In the genomic region with DNA sequence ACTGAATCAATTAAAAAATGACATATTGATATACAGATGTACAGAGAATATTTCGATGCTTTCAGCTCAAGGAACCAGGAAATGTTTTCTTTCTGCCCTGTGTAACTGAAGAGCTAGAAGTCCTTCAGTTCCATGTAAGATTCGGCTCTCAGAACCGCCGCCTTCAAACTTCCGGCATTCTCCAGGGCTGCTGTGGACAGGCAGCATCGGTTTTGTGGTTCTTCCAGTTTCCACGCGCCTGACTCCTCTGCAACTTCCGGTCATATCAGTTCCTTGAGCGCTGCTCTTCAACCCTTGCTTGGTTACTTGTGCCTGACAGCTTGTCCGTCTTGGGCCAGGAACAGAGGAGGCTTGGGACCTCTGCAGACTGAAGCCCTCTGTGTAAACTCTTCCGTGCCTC, we compare ENCODE assay signal across 26 mouse cellular contexts. TPM values are rescaled to one million over a fixed set of nuclear protein-coding genes. Genes with fewer than 3 reads are reported as not detected.
DNase-seq lines count a peak whose midpoint lies in the region; ATAC-seq and TF ChIP-seq lines count a peak whose summit lies in the region.
"Had no signal": no experiment of that assay in that cellular context is flagged by ENCODE, and none has a peak within 500 bp of the region (broad histone marks: within the 10 kb centered on the region; RNA-seq: fewer than 3 reads in every experiment).

No protein-coding gene starts in this region.

- no peak for TF ChIP-seq POLR2A in kidney, adult 2 months (IDR thresholded peaks at IDR 0.05; ENCODE audit: low read depth, low read length)

- no peak overlapping the region for H3K4me2 ChIP-seq in midbrain, embryonic 11.5 days
- no peak overlapping the region for H3K4me2 ChIP-seq in midbrain, embryonic 15.5 days
- H3K4me2 ChIP-seq: forebrain, embryonic 13.5 days; heart, embryonic 13.5 days; hindbrain, embryonic 14.5 days; limb, embryonic 12.5 days; liver, embryonic 15.5 days; midbrain, embryonic 12.5 days; neural tube, embryonic 13.5 days had no signal

- DNase-seq in kidney, adult 2 months = peak; percentile 24
- DNase-seq in kidney, adult 8-10 months = no peak
- DNase-seq in midbrain, embryonic 11.5 days (ENCODE audit: low spot score, missing footprints) = peak; percentile 31
- DNase-seq in lung, postnatal 14 days = peak; percentile 16
- no peak for DNase-seq in thymus, postnatal 10 days (ENCODE audit: low spot score in 2 of 2)
- DNase-seq in right cerebral cortex, postnatal 36 days (ENCODE audit: low spot score in 2 of 2) = no peak
- DNase-seq: adrenal gland, postnatal 14 days; cerebellum, adult 11 months; cerebellum, adult 9-10 months; cerebellum, postnatal 36 days; gastrocnemius, postnatal 14 days; heart, adult 2 months; thymus, postnatal 14 days had no signal

- H3K4me1 ChIP-seq in kidney, adult 2 months (ENCODE audit: control insufficient read depth, insufficient read depth, low read length) = no peaks in the 10 kb centered on the region
- no peaks in the 10 kb centered on the region for H3K4me1 ChIP-seq in midbrain, embryonic 11.5 days (ENCODE audit: control insufficient read depth, insufficient read depth, low read length)
- H3K4me1 ChIP-seq in midbrain, embryonic 15.5 days = no peaks in the 10 kb centered on the region
- H3K4me1 ChIP-seq: forebrain, embryonic 13.5 days; heart, embryonic 13.5 days; limb, embryonic 12.5 days; liver, embryonic 15.5 days; midbrain, embryonic 12.5 days; neural tube, embryonic 13.5 days had no signal

- 72% methylated on average over 12 of the region's 12 CpGs for WGBS in kidney, adult 2 months
- WGBS in midbrain, embryonic 11.5 days = 88% methylated on average over 12 of the region's 12 CpGs
- WGBS in midbrain, embryonic 15.5 days = 86% methylated on average over 12 of the region's 12 CpGs

- no peaks in the 10 kb centered on the region for H3K27me3 ChIP-seq in kidney, adult 2 months (replicated peaks; ENCODE audit: control insufficient read depth, insufficient read depth, low read length)
- no peaks in the 10 kb centered on the region for H3K27me3 ChIP-seq in midbrain, embryonic 11.5 days (ENCODE audit: control insufficient read depth, insufficient read depth, low read length)
- no peaks in the 10 kb centered on the region for H3K27me3 ChIP-seq in midbrain, embryonic 15.5 days (replicated peaks)
- H3K27me3 ChIP-seq: forebrain, embryonic 13.5 days; heart, embryonic 13.5 days; limb, embryonic 12.5 days; liver, embryonic 15.5 days; midbrain, embryonic 12.5 days; neural tube, embryonic 13.5 days had no signal

- H3K9ac ChIP-seq in midbrain, embryonic 11.5 days (ENCODE audit: low read length) = no peak overlapping the region
- no peak overlapping the region for H3K9ac ChIP-seq in midbrain, embryonic 15.5 days
- H3K9ac ChIP-seq: forebrain, embryonic 13.5 days; heart, embryonic 13.5 days; hindbrain, embryonic 14.5 days; limb, embryonic 12.5 days; liver, embryonic 15.5 days; midbrain, embryonic 12.5 days; neural tube, embryonic 13.5 days had no signal

- ATAC-seq in midbrain, embryonic 11.5 days (ENCODE audit: low FRiP score) = no peak
- no peak for ATAC-seq in midbrain, embryonic 15.5 days (replicated peaks)
- ATAC-seq: forebrain, embryonic 13.5 days; intestine, postnatal 0 days had no signal

- no peak overlapping the region for H3K4me3 ChIP-seq in kidney, adult 2 months (ENCODE audit: insufficient read depth, low read depth, low read length)
- H3K4me3 ChIP-seq in midbrain, embryonic 11.5 days (ENCODE audit: low read depth, low read length) = no peak overlapping the region
- H3K4me3 ChIP-seq in midbrain, embryonic 15.5 days = no peak overlapping the region
- H3K4me3 ChIP-seq: forebrain, embryonic 13.5 days; heart, adult 2 months; heart, embryonic 13.5 days; layer of hippocampus, adult 2 months; left cerebral cortex, adult 2 months; limb, embryonic 12.5 days; liver, embryonic 15.5 days; midbrain, embryonic 12.5 days; neural tube, embryonic 13.5 days had no signal

- H3K9me3 ChIP-seq in midbrain, embryonic 11.5 days (ENCODE audit: control insufficient read depth, low read length) = no peaks in the 10 kb centered on the region
- H3K9me3 ChIP-seq in midbrain, embryonic 15.5 days = no peaks in the 10 kb centered on the region
- H3K9me3 ChIP-seq: forebrain, embryonic 13.5 days; G1E; heart, embryonic 13.5 days; limb, embryonic 12.5 days; liver, embryonic 15.5 days; midbrain, embryonic 12.5 days; neural tube, embryonic 13.5 days had no signal

- TF ChIP-seq CTCF in kidney, adult 2 months (conservative IDR thresholded peaks at IDR 0.05; ENCODE audit: insufficient read depth, insufficient read length, low read depth, low read length) = no peak

- no peak overlapping the region for H3K27ac ChIP-seq in kidney, adult 2 months (ENCODE audit: insufficient read depth, low read depth, low read length)
- no peak overlapping the region for H3K27ac ChIP-seq in midbrain, embryonic 11.5 days (ENCODE audit: low read depth, low read length)
- no peak overlapping the region for H3K27ac ChIP-seq in midbrain, embryonic 15.5 days
- H3K27ac ChIP-seq: forebrain, embryonic 13.5 days; heart, adult 2 months; heart, embryonic 13.5 days; hindbrain, embryonic 14.5 days; kidney, postnatal 0 days; layer of hippocampus, adult 2 months; left cerebral cortex, adult 2 months; limb, embryonic 12.5 days; liver, embryonic 15.5 days; midbrain, embryonic 12.5 days; neural tube, embryonic 13.5 days had no signal

- no peaks in the 10 kb centered on the region for H3K36me3 ChIP-seq in kidney, adult 2 months (ENCODE audit: control insufficient read depth, insufficient read depth, low read length)
- no peaks in the 10 kb centered on the region for H3K36me3 ChIP-seq in midbrain, embryonic 11.5 days (ENCODE audit: control insufficient read depth, insufficient read depth, low read length)
- H3K36me3 ChIP-seq in midbrain, embryonic 15.5 days (replicated peaks) = no peaks in the 10 kb centered on the region
- H3K36me3 ChIP-seq: G1E; heart, embryonic 13.5 days; limb, embryonic 12.5 days; liver, embryonic 15.5 days; midbrain, embryonic 12.5 days; neural tube, embryonic 13.5 days had no signal

RNA-seq across cellular contexts. Expression of a gene that starts 53.0 kb away (rescaled TPM):
- 1.5 and 1.6 TPM in 2 replicates for polyA plus RNA-seq in kidney, adult 2 months (2012; rRNA removed)
- polyA plus RNA-seq in midbrain, embryonic 11.5 days (2014; fragmentation: Nextera tagmentation; extraction: Ambion mirVana) = 49.6 and 50.9 TPM in 2 replicates
- 31.1 and 33.6 TPM in 2 replicates for polyA plus RNA-seq in midbrain, embryonic 15.5 days (2015; fragmentation: Nextera tagmentation; extraction: Ambion mirVana)

Comparison
In these comparisons a context has a peak if more than half of its experiments do, and no peak if none do; other contexts are left out.
1. DNase-seq: peak in kidney, adult 2 months (single experiment), midbrain, embryonic 11.5 days (single experiment) and lung, postnatal 14 days (single experiment); none in kidney, adult 8-10 months (0 of 2), thymus, postnatal 10 days (0 of 2) and right cerebral cortex, postnatal 36 days (0 of 2).
2. RNA of a gene that starts 53.0 kb away (polyA plus RNA-seq): 49.6 to 50.9 TPM in midbrain, embryonic 11.5 days and 31.1 to 33.6 TPM in midbrain, embryonic 15.5 days; 1.5 to 1.6 TPM in kidney, adult 2 months; every median in the first group is over 10 times any median in the second.